Mouse (Mus musculus) heart, embryonic 13.5 days (tissue): Measurements from ENCODE around the gene Ggact. TPM values are rescaled to one million over a fixed set of nuclear protein-coding genes. Genes with fewer than 3 reads are reported as not detected.

ENCODE experiments used
- ATAC-seq: fragments of 200-750 bp; cut with Nextera tagmentation; 2 replicates; pipeline ENCODE4 v1.8.0; 2017; ENCODE audit warnings: moderate TSS enrichment; ENCODE audit not compliant: insufficient number of reproducible peaks, low FRiP score, low TSS enrichment; ENCODE audit errors: extremely low read depth
- H3K27ac ChIP-seq: fragments of 300-500 bp; sonication (generic); replicated peaks from 2 replicates; pipeline ENCODE4 v1.5.1; 2015; ENCODE audit warnings: moderate library complexity, mild to moderate bottlenecking, inconsistent platforms
- H3K27me3 ChIP-seq: fragments of 300-500 bp; sonication (generic); replicated peaks from 2 replicates; pipeline ENCODE4 v1.6.1; 2015; ENCODE audit warnings: mild to moderate bottlenecking, inconsistent platforms
- H3K36me3 ChIP-seq: fragments of 300-500 bp; sonication (generic); 2 replicates; pipeline ENCODE4 v1.6.1; 2015; ENCODE audit warnings: mild to moderate bottlenecking, inconsistent platforms
- H3K4me1 ChIP-seq: fragments of 300-500 bp; sonication (generic); 2 replicates; pipeline ENCODE4 v1.6.1; 2015; ENCODE audit warnings: inconsistent platforms
- H3K4me2 ChIP-seq: fragments of 300-500 bp; sonication (generic); 2 replicates; pipeline ENCODE4 v1.6.1; 2015; ENCODE audit warnings: inconsistent platforms, mild to moderate bottlenecking, moderate library complexity
- H3K4me3 ChIP-seq: fragments of 300-500 bp; sonication (generic); 2 replicates; pipeline ENCODE4 v1.5.1; 2015; ENCODE audit warnings: moderate library complexity, mild to moderate bottlenecking, inconsistent platforms
- H3K9ac ChIP-seq: fragments of 300-500 bp; sonication (generic); 2 replicates; pipeline ENCODE4 v1.6.1; 2015; ENCODE audit warnings: inconsistent platforms, mild to moderate bottlenecking, moderate library complexity
- H3K9me3 ChIP-seq: fragments of 300-500 bp; sonication (generic); 2 replicates; pipeline ENCODE4 v1.6.1; 2016; ENCODE audit warnings: inconsistent platforms
- WGBS: fragments of 180-500 bp; shearing (Covaris S2); methylation state at CpG from one replicate; pipeline ENCODE4 v1.1.7; 2015; ENCODE audit warnings: mixed read lengths; 5-methylcytosine and 5-hydroxymethylcytosine counted together
- polyA plus RNA-seq: library from polyadenylated mRNA; unstranded; fragments of >200 nt; fragmentation: Nextera tagmentation; extraction: Ambion mirVana; gene quantifications from 2 replicates; pipeline ENCODE4 v1.2.1, GENCODE M21; 2015

Ggact gene
- polyA plus RNA-seq, 1 experiment from 2014 or later: 13.8 TPM

DNA sequence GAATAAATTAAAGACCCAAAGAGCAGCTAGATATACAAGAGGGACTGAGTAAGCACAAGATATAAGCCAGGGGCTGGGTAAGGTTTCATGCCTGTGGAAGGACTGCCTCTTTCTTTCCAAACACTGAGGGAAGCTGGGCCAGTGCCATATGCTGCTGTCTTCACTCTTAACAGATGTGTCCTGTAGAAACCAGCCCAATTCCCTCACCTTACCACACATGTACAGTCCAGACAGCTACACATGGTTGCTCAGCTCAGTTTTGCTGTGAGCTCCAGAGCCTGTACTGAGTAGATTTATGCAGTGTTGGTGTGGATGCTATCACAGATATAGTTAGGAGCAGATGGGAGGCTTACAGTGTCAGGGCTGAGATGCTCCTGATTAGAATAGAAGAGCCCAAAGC lies 12.9 kb downstream of the Ggact start:
- no peak for ATAC-seq
- H3K4me2 ChIP-seq: no peak overlapping the region
- peaks cover 9% of the 10 kb centered on the region; the same call in 1 of the 2 replicates for H3K36me3 ChIP-seq
- no peaks in the 10 kb centered on the region for H3K27me3 ChIP-seq
- no peak overlapping the region for H3K4me3 ChIP-seq
- H3K9ac ChIP-seq: no peak overlapping the region
- H3K9me3 ChIP-seq: no peaks in the 10 kb centered on the region
- peaks cover 25% of the 10 kb centered on the region for H3K4me1 ChIP-seq
- H3K27ac ChIP-seq: no peak overlapping the region

DNA sequence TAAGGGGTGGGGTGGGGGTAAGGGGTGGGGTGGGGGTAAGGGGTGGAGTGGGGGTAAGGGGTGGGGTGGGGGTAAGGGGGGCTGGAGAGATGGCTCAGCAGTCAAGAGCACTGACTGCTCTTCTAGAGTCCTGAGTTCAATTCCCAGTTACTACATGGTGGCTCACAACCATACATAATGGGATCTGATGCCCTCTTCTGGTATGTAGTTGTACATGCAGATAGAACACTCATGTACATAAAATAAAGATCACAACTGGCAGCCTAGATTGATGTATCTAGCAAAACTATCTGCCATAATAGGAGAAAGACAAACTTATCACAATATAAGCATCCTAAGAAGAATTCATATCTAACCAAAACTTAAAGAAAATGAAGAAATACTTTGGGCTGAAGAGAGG lies 15.0 kb downstream of the Ggact start:
- Histone ChIP-seq H3K4me3 (no peak overlapping the region), H3K4me1 (peaks cover 18% of the 10 kb centered on the region), H3K9me3 (no peaks in the 10 kb centered on the region), H3K9ac (no peak overlapping the region), H3K4me2 (no peak overlapping the region), H3K27ac (no peak overlapping the region), H3K27me3 (no peaks in the 10 kb centered on the region), H3K36me3 (peaks cover 4% of the 10 kb centered on the region; the same call in 1 of the 2 replicates)
- ATAC-seq: no peak

DNA sequence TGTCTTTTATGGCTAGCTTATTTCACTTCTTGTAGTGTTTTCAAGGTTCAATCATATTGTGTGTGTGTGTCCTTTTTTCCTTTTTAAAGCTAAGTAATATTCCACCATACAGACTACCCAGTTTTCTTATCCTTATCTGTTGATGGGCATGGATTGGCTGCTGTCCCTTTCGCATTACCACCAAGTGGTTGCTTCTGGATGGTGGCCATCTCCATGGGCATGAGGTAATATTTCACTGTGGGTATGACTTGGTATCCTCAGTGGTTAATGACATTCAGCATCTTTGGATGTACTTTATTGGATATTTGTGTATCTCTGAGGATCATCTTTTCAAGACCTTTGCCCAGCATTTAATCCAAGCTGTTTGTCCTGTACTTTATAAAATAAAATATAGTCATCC lies 17.5 kb downstream of the Ggact start:
- H3K4me2 ChIP-seq: no peak overlapping the region
- no peak overlapping the region for H3K9ac ChIP-seq
- 100% methylated on average over 1 of the region's 1 CpGs for WGBS
- no peaks in the 10 kb centered on the region for H3K9me3 ChIP-seq
- no peak for ATAC-seq
- no peaks in the 10 kb centered on the region for H3K27me3 ChIP-seq
- peaks cover 12% of the 10 kb centered on the region; the same call in 1 of the 2 replicates for H3K36me3 ChIP-seq
- H3K4me3 ChIP-seq: no peak overlapping the region
- no peak overlapping the region for H3K27ac ChIP-seq
- H3K4me1 ChIP-seq: no peaks in the 10 kb centered on the region; the same call in 1 of the 2 replicates

DNA sequence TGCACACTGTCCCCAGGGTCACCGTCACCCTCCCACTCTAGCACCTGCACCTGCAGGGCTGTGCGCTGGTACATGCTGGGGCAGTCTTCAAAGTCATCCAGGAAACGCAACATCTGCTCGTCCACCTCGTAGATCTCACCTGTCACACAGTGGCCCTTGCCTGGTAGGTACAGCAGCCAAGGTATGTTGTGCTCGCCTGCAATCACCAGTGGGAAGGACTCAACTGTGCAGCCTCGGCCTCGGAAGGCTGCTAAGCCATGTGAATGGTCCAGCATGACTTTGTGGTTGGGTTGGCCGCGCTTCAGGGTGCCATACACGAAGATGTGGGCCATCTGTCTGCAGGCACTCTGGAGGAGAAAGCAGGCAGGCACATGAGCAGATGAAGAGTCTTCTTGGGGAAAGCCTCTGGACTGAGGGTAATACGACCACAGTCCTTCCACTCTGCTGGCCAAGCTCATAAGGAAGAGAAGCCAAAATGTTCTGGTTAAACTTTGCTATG lies 22.0 kb downstream of the Ggact start:
- no peaks in the 10 kb centered on the region for H3K27me3 ChIP-seq
- H3K4me1 ChIP-seq: peaks cover 19% of the 10 kb centered on the region
- H3K27ac ChIP-seq: no peak overlapping the region
- H3K9me3 ChIP-seq: no peaks in the 10 kb centered on the region
- no peak overlapping the region for H3K4me2 ChIP-seq
- no peak overlapping the region for H3K9ac ChIP-seq
- no peak overlapping the region for H3K4me3 ChIP-seq
- WGBS: 87% methylated on average over 12 of the region's 12 CpGs
- H3K36me3 ChIP-seq: peaks cover 18% of the 10 kb centered on the region
- no peak for ATAC-seq

DNA sequence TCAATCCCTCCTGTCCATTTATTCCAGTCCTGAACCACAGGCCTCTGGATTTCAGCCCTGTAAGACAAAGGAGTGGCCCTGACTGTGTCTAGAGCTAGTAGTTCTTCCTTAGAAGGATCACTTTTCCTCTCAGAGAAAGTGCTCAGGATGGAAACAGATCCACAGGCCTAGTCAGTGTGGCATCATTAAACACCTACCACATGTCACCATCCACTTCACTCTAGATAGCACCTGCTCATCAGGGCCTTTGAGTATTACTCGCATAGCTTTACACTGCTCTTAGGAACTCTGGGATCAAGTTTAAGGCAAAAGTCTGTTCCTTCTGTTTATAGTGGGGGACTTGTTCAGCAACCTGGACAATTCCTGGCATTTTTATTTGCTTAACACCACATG lies 25.1 kb downstream of the Ggact start:
- Histone ChIP-seq H3K9me3 (no peaks in the 10 kb centered on the region), H3K27ac (peak overlapping the region; percentile 68), H3K9ac (no peak overlapping the region), H3K4me2 (no peak overlapping the region), H3K27me3 (no peaks in the 10 kb centered on the region), H3K4me1 (peaks cover 19% of the 10 kb centered on the region), H3K4me3 (no peak overlapping the region), H3K36me3 (peaks cover 18% of the 10 kb centered on the region)
- no peak for ATAC-seq
- 46% methylated on average over 1 of the region's 1 CpGs for WGBS

DNA sequence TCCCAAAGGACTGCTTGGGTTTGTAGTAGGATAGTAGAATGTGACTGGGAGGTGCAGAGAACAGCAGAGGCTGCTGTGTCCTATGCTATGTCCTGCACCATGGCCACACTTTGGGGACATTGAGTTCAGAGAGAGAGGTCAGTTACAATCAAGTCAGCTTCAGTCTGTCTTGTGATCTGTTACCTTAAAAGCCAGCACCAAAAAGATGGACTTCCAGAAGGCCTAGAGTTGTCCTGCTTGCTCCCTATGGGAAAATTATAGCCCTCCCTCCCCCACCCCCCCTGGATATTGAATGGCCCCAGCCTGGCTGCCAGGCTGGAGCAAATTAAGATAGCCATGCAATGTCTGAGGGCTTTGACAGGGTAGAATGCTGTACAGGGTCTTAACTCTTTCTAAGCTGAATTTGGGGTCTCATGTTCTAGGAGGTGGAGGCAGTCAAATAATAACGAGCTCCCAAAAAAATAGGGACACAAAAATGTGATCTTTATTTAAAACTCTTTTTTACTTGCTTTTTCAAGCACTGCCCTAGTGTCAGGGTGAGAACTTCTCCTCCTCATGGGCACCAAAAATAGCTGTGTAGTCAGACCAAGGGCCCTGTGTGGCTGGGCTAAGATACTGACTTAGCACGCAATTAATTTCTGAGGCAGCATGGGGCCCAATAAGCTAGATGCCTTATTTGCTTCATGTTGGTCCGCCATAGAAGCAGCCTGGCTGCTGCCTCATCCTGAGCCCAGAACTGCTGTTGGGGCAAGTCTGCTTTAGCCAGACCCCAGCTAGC lies 25.7 kb downstream of the Ggact start:
- ATAC-seq: no peak
- WGBS: 59% methylated on average over 3 of the region's 3 CpGs
- H3K27ac ChIP-seq: peak overlapping the region; percentile 68

DNA sequence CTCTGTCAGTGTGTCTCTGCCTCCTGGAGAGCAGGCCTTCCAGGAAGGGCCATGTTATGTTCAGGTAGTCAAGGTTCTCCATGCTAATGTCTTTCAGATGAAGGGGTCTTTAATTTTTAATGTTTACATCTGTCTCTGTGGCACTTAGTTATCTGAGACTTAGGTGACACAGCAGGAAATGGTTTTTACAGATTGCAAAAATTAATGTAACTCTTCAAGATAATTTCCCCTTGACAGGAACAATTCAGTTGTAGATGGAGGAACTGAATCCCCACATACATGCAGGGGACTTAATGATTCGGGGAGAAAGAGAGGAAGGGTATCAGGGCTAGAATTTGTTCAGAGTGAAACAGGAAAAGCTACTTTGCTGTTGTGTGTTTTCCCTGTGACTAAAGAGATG lies 26.3 kb downstream of the Ggact start:
- 84% methylated on average over 1 of the region's 1 CpGs for WGBS
- no peak for ATAC-seq
- H3K27ac ChIP-seq: no peak overlapping the region
- no peak overlapping the region for H3K4me2 ChIP-seq
- H3K4me3 ChIP-seq: no peak overlapping the region
- no peaks in the 10 kb centered on the region for H3K27me3 ChIP-seq
- peaks cover 18% of the 10 kb centered on the region for H3K36me3 ChIP-seq
- no peak overlapping the region for H3K9ac ChIP-seq
- no peaks in the 10 kb centered on the region for H3K9me3 ChIP-seq
- H3K4me1 ChIP-seq: peaks cover 22% of the 10 kb centered on the region

More for the DNA sequence above, 25.7 kb downstream of the Ggact start:
- Histone ChIP-seq H3K27me3 (no peaks in the 10 kb centered on the region), H3K9me3 (no peaks in the 10 kb centered on the region), H3K4me3 (no peak overlapping the region), H3K36me3 (peaks cover 18% of the 10 kb centered on the region), H3K9ac (no peak overlapping the region), H3K4me1 (peaks cover 22% of the 10 kb centered on the region), H3K4me2 (no peak overlapping the region)

DNA sequence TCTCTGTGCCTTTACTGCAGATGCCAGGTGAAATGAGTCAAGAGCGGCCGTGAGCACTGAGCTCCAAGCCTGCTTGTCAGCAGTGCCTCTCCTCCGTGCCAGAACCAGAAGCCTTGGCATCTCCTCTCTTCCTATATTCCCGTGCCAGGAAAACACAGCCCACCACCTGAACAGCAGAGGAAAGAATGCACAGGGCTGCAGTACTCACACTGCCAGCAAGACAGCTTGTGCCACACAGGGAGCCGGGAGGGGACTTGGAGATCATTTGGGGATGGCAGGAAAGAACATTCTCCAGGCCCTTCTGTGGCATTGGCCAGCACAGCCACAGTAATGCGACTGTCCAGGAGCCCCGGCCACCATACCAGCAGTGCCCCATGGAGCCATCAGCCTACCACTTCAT lies 27.7 kb downstream of the Ggact start:
- 79% methylated on average over 7 of the region's 7 CpGs for WGBS
- ATAC-seq: no peak
- H3K27me3 ChIP-seq: no peaks in the 10 kb centered on the region

DNA sequence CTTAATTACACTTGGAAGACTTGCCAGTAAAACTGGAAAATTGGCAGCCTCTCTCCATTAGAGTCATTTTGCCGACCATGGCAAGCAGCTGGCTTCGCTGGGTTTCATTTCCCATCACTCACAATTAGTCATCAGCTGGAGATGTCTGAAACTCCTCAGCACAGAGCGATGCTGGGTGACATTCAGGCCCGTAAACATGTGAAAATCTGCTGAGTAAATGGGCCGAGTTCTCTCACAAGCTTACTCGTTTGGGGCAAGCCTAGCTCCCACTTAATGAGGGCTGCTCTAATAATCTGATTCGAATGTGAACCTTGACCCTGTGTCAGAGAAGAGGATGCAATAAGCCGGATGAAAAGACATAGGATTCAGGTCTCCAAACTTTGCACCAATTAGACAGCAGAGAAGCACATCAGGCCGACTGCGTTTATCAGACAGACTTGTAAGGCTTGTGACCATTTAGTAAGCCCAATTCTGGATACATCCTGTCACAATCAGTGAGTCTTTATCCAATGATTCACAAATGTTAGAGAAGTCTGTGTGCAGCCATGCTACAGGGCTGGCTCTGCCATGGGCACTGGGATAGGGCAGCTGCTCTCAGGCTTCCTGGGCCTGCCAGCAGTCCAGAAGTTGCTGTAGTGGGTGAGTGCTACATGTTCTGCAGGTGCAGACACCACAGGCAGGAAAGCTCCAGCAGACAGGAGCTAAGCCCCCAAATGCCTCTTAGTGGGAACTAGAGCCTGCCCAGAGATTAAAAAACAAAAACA lies 29.6 kb downstream of the Ggact start:
- peaks cover 19% of the 10 kb centered on the region for H3K4me1 ChIP-seq
- no peaks in the 10 kb centered on the region for H3K9me3 ChIP-seq
- 64% methylated on average over 10 of the region's 10 CpGs for WGBS
- no peak for ATAC-seq
- H3K9ac ChIP-seq: no peak overlapping the region
- no peak overlapping the region for H3K27ac ChIP-seq
- H3K27me3 ChIP-seq: no peaks in the 10 kb centered on the region
- H3K36me3 ChIP-seq: no peaks in the 10 kb centered on the region
- H3K4me2 ChIP-seq: no peak overlapping the region
- H3K4me3 ChIP-seq: no peak overlapping the region

More for the DNA sequence above, 27.7 kb downstream of the Ggact start:
- no peak overlapping the region for H3K27ac ChIP-seq
- H3K9ac ChIP-seq: no peak overlapping the region
- no peak overlapping the region for H3K4me2 ChIP-seq
- no peak overlapping the region for H3K4me3 ChIP-seq
- peaks cover 9% of the 10 kb centered on the region; the same call in 1 of the 2 replicates for H3K36me3 ChIP-seq
- H3K4me1 ChIP-seq: peaks cover 22% of the 10 kb centered on the region
- H3K9me3 ChIP-seq: no peaks in the 10 kb centered on the region

DNA sequence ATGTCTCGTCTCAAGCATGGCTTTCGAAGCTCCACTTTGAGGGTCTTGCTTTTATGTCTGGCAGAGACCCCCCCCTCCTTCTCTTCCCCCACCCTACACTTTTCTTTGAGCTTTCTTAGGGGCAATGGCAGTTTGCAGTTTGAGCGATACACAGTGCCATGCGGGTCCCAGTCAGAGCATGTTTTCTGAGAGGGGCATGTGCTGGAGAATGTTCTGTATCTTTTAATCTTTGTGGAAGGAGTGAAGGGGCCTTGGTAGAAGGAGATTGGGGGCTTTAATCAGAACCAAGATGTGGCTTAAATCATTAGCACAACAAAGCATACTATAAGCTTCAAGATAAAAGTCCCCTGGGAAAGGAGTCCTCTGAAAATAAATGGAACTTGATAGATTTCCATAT lies 30.1 kb downstream of the Ggact start:
- Histone ChIP-seq H3K4me3 (no peak overlapping the region), H3K4me2 (no peak overlapping the region), H3K4me1 (peaks cover 13% of the 10 kb centered on the region), H3K27me3 (no peaks in the 10 kb centered on the region), H3K36me3 (no peaks in the 10 kb centered on the region), H3K9me3 (no peaks in the 10 kb centered on the region), H3K9ac (no peak overlapping the region), H3K27ac (no peak overlapping the region)
- no peak for ATAC-seq
- WGBS: 83% methylated on average over 4 of the region's 4 CpGs

DNA sequence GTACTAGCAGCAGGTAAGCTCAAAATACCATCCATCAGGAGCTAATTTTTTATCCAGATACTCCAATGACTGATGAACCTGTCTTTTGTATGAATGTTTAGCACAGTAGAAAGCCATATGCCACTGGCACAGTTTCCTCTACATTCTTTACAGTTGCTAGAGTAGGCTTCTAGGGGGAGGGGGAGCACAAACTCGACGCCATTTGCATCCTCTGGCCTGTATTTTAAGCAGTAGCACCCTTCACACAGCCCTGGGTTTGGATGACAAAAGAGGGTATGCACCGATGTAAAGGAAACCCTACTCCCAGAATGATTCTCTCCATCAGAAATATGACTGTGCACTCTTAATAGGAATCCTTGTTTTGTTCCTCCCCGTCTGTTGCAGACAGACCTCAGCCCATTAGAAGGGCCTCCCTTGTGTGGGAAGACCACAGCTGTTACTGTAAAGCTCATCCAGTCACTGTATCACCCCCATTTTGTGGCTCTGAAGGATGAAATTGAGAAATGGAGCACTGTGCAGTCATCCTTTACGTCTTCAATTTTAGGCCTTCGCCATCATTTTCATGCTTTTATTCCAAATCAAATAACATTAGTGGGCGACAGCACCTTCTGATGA lies 30.7 kb downstream of the Ggact start:
- 80% methylated on average over 7 of the region's 7 CpGs for WGBS
- H3K27me3 ChIP-seq: no peaks in the 10 kb centered on the region
- no peak overlapping the region for H3K4me2 ChIP-seq
- H3K4me3 ChIP-seq: no peak overlapping the region
- H3K27ac ChIP-seq: no peak overlapping the region
- H3K4me1 ChIP-seq: peaks cover 8% of the 10 kb centered on the region
- no peaks in the 10 kb centered on the region for H3K9me3 ChIP-seq
- H3K36me3 ChIP-seq: no peaks in the 10 kb centered on the region
- ATAC-seq: no peak
- no peak overlapping the region for H3K9ac ChIP-seq
